Mouse (Mus musculus): ENCODE data around the gene Tecpr2.

The Tecpr2 gene

GRCm38 (mm10) chr12:110864008-110864407, 25.1 kb upstream of the Tecpr2 start:
- no peak for DNase-seq (ENCODE audit: low spot score in 2 of 2)

- DNase-seq (ENCODE audit: low spot score in 2 of 2) = no peak
These were observed 23.5 kb upstream of the Tecpr2 start for GRCm38 (mm10) chr12:110865571-110865970.

GRCm38 (mm10) chr12:110865989-110866388, 23.1 kb upstream of the Tecpr2 start:
- DNase-seq (ENCODE audit: low spot score in 2 of 2) = no peak

- DNase-seq (ENCODE audit: low spot score in 2 of 2) = no peak
These were observed 19.0 kb upstream of the Tecpr2 start for GRCm38 (mm10) chr12:110870107-110870506.

- DNase-seq (ENCODE audit: low spot score in 2 of 2) = no peak
These were observed 17.8 kb upstream of the Tecpr2 start for GRCm38 (mm10) chr12:110871247-110871646.

GRCm38 (mm10) chr12:110875351-110875750, 13.7 kb upstream of the Tecpr2 start:
- no peak for DNase-seq (ENCODE audit: low spot score in 2 of 2)

GRCm38 (mm10) chr12:110882291-110882690, 6.8 kb upstream of the Tecpr2 start:
- peak in 1 of 2 experiments; percentile 55 for DNase-seq (ENCODE audit: low spot score in 2 of 2)

- DNase-seq (ENCODE audit: low spot score in 2 of 2) = no peak
These were observed 3.8 kb upstream of the Tecpr2 start for GRCm38 (mm10) chr12:110885251-110885650.

GRCm38 (mm10) chr12:110888106-110888505, 958 bp upstream of the Tecpr2 start:
- no peak for DNase-seq (ENCODE audit: low spot score in 2 of 2)

GRCm38 (mm10) chr12:110888606-110889005, 458 bp upstream of the Tecpr2 start:
- no peak for DNase-seq (ENCODE audit: low spot score in 2 of 2)

- no peak for DNase-seq (ENCODE audit: low spot score in 2 of 2)
These were observed 2.8 kb downstream of the Tecpr2 start for GRCm38 (mm10) chr12:110891887-110892286.

GRCm38 (mm10) chr12:110902106-110902505, 13.0 kb downstream of the Tecpr2 start:
- DNase-seq (ENCODE audit: low spot score in 2 of 2) = no peak

GRCm38 (mm10) chr12:110903536-110903935, 14.5 kb downstream of the Tecpr2 start:
- no peak for DNase-seq (ENCODE audit: low spot score in 2 of 2)

GRCm38 (mm10) chr12:110907845-110908244, 18.8 kb downstream of the Tecpr2 start:
- DNase-seq (ENCODE audit: low spot score in 2 of 2) = no peak

GRCm38 (mm10) chr12:110909962-110910361, 20.9 kb downstream of the Tecpr2 start:
- no peak for DNase-seq (ENCODE audit: low spot score in 2 of 2)

GRCm38 (mm10) chr12:110915761-110916160, 26.7 kb downstream of the Tecpr2 start:
- no peak for DNase-seq (ENCODE audit: low spot score in 2 of 2)

- DNase-seq (ENCODE audit: low spot score in 2 of 2) = no peak
These were observed 31.2 kb downstream of the Tecpr2 start for GRCm38 (mm10) chr12:110920254-110920653.

GRCm38 (mm10) chr12:110921572-110921971, 32.5 kb downstream of the Tecpr2 start:
- no peak for DNase-seq (ENCODE audit: low spot score in 2 of 2)

- no peak for DNase-seq (ENCODE audit: low spot score in 2 of 2)
These were observed 43.8 kb downstream of the Tecpr2 start for GRCm38 (mm10) chr12:110932820-110933219.

- DNase-seq (ENCODE audit: low spot score in 2 of 2) = peak; percentile 79 to 88
These were observed 47.0 kb downstream of the Tecpr2 start for GRCm38 (mm10) chr12:110935983-110936620.

GRCm38 (mm10) chr12:110937496-110937895, 48.4 kb downstream of the Tecpr2 start:
- no peak for DNase-seq (ENCODE audit: low spot score in 2 of 2)

GRCm38 (mm10) chr12:110939385-110939784, 50.3 kb downstream of the Tecpr2 start:
- no peak for DNase-seq (ENCODE audit: low spot score in 2 of 2)

- no peak for DNase-seq (ENCODE audit: low spot score in 2 of 2)
These were observed 51.8 kb downstream of the Tecpr2 start for GRCm38 (mm10) chr12:110940869-110941268.

- no peak for DNase-seq (ENCODE audit: low spot score in 2 of 2)
These were observed 57.2 kb downstream of the Tecpr2 start for GRCm38 (mm10) chr12:110946216-110946615.

All from spleen, postnatal 4 days (tissue).